Mouse (Mus musculus): ENCODE measurements around the gene Smbd1. TPM values are rescaled to one million over a fixed set of nuclear protein-coding genes. Genes with fewer than 3 reads are reported as not detected.

Smbd1 gene
- polyA plus RNA-seq, 1 experiment, result 1.5 TPM

DNA sequence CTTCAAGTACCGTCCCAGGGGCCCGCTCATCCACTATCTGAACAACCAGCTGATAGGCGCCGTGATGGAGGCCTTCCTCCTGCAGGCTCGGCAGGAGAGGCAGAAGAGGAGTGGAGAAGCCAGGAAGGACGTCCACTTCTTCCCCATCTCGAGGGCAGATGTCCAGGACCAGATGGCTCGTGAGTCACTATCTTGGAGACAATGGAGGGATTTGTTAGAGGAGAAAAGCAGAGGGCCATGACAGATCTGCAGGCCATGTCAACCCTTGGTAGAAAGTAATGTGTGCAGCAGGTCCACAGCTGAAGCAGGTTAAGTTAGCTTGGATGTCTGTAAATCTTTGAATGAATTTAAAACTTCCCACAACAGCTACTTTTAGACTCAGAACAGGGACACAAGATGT, 31.3 kb downstream of the Smbd1 start:
- Histone ChIP-seq H3K27ac (ENCODE audit: insufficient read depth, low read depth, low read length) (no peak overlapping the region), H3K4me3 (ENCODE audit: low read depth, low read length) (no peak overlapping the region), H3K27me3 (ENCODE audit: control insufficient read depth, insufficient read depth, low read length) (no peaks in the 10 kb centered on the region), H3K36me3 (ENCODE audit: control insufficient read depth, insufficient read depth, low read length) (peaks cover 8% of the 10 kb centered on the region), H3K4me1 (ENCODE audit: control insufficient read depth, insufficient read depth, insufficient read length, low read length) (no peaks in the 10 kb centered on the region)
- 73% methylated on average over 8 of the region's 8 CpGs for WGBS
- TF ChIP-seq POLR2A (IDR thresholded peaks at IDR 0.05; ENCODE audit: low read depth, low read length) (no peak), CTCF (IDR thresholded peaks at IDR 0.05; ENCODE audit: extremely low read depth, insufficient read length, insufficient replicate concordance, low read depth, low read length) (no peak)

DNA sequence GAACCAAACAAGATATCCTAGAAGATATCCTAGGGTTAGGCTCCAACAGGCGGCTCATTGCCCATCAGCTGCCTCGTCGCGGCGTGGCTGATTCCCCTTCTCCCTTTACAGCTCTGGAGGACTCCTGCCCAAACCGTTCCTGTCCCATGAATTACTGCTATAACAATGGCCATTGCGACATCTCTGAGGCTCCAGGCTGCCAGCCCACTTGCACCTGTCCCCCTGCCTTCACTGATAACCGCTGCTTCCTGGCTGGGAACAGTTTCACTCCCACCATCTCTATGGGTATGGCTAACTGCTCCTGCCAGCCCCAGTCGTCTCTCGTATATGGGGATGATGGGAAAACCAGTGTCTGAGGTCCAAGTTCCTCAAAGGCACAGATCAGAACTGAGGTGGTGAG, 33.6 kb downstream of the Smbd1 start:
- no peak overlapping the region for H3K27ac ChIP-seq (ENCODE audit: insufficient read depth, low read depth, low read length)
- H3K4me1 ChIP-seq (ENCODE audit: control insufficient read depth, insufficient read depth, insufficient read length, low read length), result no peaks in the 10 kb centered on the region
- no peak for TF ChIP-seq CTCF (IDR thresholded peaks at IDR 0.05; ENCODE audit: extremely low read depth, insufficient read length, insufficient replicate concordance, low read depth, low read length)
- TF ChIP-seq POLR2A (IDR thresholded peaks at IDR 0.05; ENCODE audit: low read depth, low read length), result no peak
- H3K27me3 ChIP-seq (ENCODE audit: control insufficient read depth, insufficient read depth, low read length), result no peaks in the 10 kb centered on the region
- 45% methylated on average over 10 of the region's 10 CpGs for WGBS
- H3K36me3 ChIP-seq (ENCODE audit: control insufficient read depth, insufficient read depth, low read length), result peaks cover 9% of the 10 kb centered on the region
- H3K4me3 ChIP-seq (ENCODE audit: low read depth, low read length), result no peak overlapping the region

DNA sequence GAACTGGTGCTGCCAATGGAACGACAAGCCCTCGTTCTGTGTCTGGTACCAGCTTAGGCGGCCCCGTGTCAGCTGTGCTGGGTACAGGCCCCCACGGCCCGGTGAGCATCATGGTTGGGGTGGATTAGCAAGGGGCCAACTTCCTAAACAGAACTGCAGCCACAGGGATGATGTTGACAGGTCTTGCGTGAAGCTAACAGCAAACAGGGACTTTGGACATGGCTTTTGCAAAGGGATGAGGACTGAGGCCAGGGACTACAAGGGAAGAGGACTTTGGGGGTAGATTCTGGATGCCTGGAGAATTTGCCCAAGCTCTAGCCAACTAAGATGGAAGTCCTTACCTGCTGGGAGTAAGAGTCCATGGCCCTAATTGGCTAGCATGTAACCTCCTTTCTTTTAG, 43.4 kb downstream of the Smbd1 start:
- Histone ChIP-seq H3K27me3 (ENCODE audit: control insufficient read depth, insufficient read depth, low read length) (no peaks in the 10 kb centered on the region), H3K36me3 (ENCODE audit: control insufficient read depth, insufficient read depth, low read length) (peaks cover 31% of the 10 kb centered on the region), H3K4me1 (ENCODE audit: control insufficient read depth, insufficient read depth, insufficient read length, low read length) (no peaks in the 10 kb centered on the region), H3K27ac (ENCODE audit: insufficient read depth, low read depth, low read length) (no peak overlapping the region), H3K4me3 (ENCODE audit: low read depth, low read length) (no peak overlapping the region)
- no peak for TF ChIP-seq POLR2A (IDR thresholded peaks at IDR 0.05; ENCODE audit: low read depth, low read length)
- TF ChIP-seq CTCF (IDR thresholded peaks at IDR 0.05; ENCODE audit: extremely low read depth, insufficient read length, insufficient replicate concordance, low read depth, low read length), result no peak
- 94% methylated on average over 7 of the region's 7 CpGs for WGBS

DNA sequence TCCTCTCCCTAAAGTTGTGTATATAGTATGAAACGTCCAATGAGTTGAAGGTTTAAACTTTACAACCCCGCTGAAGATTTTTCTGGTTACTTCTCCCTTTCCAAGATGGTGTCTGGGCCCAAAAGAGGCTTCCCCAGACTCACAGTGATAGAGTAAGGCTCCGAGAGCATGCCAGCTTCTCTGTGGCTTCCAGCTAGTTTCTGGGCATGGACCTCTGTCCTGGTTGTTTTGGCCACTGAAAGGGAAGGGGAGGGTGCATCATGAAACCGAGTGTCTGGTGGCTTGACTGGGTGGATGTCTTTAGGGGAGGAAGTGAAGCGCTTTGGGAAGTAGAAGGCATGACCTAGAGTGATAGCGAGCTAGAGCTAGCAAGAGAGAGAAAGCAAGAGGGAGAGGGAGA, 45.3 kb downstream of the Smbd1 start:
- no peaks in the 10 kb centered on the region for H3K4me1 ChIP-seq (ENCODE audit: control insufficient read depth, insufficient read depth, insufficient read length, low read length)
- no peak overlapping the region for H3K4me3 ChIP-seq (ENCODE audit: low read depth, low read length)
- H3K36me3 ChIP-seq (ENCODE audit: control insufficient read depth, insufficient read depth, low read length), result peaks cover 26% of the 10 kb centered on the region
- H3K27ac ChIP-seq (ENCODE audit: insufficient read depth, low read depth, low read length), result no peak overlapping the region
- H3K27me3 ChIP-seq (ENCODE audit: control insufficient read depth, insufficient read depth, low read length), result no peaks in the 10 kb centered on the region
- WGBS, result 83% methylated on average over 6 of the region's 6 CpGs
- no peak for TF ChIP-seq POLR2A (IDR thresholded peaks at IDR 0.05; ENCODE audit: low read depth, low read length)
- no peak for TF ChIP-seq CTCF (IDR thresholded peaks at IDR 0.05; ENCODE audit: extremely low read depth, insufficient read length, insufficient replicate concordance, low read depth, low read length)

DNA sequence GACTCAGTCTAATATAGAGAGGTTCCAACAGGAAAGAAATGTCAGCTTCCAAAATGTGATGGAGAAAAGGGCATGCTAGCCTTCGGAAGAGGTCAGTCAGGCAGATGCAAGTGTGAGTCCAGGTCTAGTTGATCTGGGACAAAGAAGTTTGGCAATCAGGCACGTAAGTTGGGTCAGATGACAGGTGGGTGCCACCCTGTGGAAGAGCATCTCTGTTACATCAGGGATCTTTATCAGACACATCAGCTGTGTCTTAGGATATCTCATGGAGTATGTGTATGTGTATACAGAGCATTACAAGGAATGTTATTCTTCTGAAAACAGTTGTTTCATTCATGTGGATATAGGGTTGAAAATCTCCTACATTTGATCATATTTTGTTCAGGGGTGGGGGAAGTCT, 45.7 kb downstream of the Smbd1 start:
- no peak for TF ChIP-seq CTCF (IDR thresholded peaks at IDR 0.05; ENCODE audit: extremely low read depth, insufficient read length, insufficient replicate concordance, low read depth, low read length)
- TF ChIP-seq POLR2A (IDR thresholded peaks at IDR 0.05; ENCODE audit: low read depth, low read length), result no peak
- Histone ChIP-seq H3K4me1 (ENCODE audit: control insufficient read depth, insufficient read depth, insufficient read length, low read length) (no peaks in the 10 kb centered on the region), H3K27ac (ENCODE audit: insufficient read depth, low read depth, low read length) (no peak overlapping the region), H3K27me3 (ENCODE audit: control insufficient read depth, insufficient read depth, low read length) (no peaks in the 10 kb centered on the region), H3K36me3 (ENCODE audit: control insufficient read depth, insufficient read depth, low read length) (peaks cover 22% of the 10 kb centered on the region), H3K4me3 (ENCODE audit: low read depth, low read length) (no peak overlapping the region)
- 90% methylated on average over 2 of the region's 2 CpGs for WGBS

Other genes with a start within 250 kb of the Smbd1 start
- 1.9 and 3.0 TPM in 2 replicates for gene Tfrc, start 201.6 kb downstream of the Smbd1 start, polyA plus RNA-seq (2012; rRNA removed)
- 57.5 and 97.6 TPM in 2 replicates for gene Tnk2, start 166.6 kb downstream of the Smbd1 start, polyA plus RNA-seq (2012; rRNA removed)
- 18.8 and 39.8 TPM in 2 replicates for gene Muc4, start 74.6 kb downstream of the Smbd1 start, polyA plus RNA-seq (2012; rRNA removed)
- gene Muc20, start 13.0 kb downstream of the Smbd1 start, polyA plus RNA-seq (2012; rRNA removed), result 0.11 and 0.39 TPM in 2 replicates
- 0.66 and 0.93 TPM in 2 replicates for gene Fyttd1, start 67.0 kb upstream of the Smbd1 start, polyA plus RNA-seq (2012; rRNA removed)
- gene Rubcn, start 67.3 kb upstream of the Smbd1 start, polyA plus RNA-seq (2012; rRNA removed), result 15.1 and 28.5 TPM in 2 replicates
- gene Lrch3, start 103.6 kb upstream of the Smbd1 start, polyA plus RNA-seq (2012; rRNA removed), result 5.9 and 12.7 TPM in 2 replicates
- gene Iqcg, start 245.7 kb upstream of the Smbd1 start, polyA plus RNA-seq (2012; rRNA removed), result 0.14 and 0.18 TPM in 2 replicates
- gene Rpl35a, start 246.0 kb upstream of the Smbd1 start, polyA plus RNA-seq (2012; rRNA removed), result 51.6 and 67.4 TPM in 2 replicates

Data from small intestine, adult 2 months (tissue).